Mouse (Mus musculus): ENCODE data around the gene Snn.

- TF ChIP-seq CTCF (IDR thresholded peaks at IDR 0.05; ENCODE audit: extremely low read depth, insufficient read depth, low read length), result no peak
- TF ChIP-seq POLR2A (IDR thresholded peaks at IDR 0.05; ENCODE audit: extremely low read depth, insufficient read depth, low read length), result no peak
These were observed 20.1 kb upstream of the Snn start for GRCm38 (mm10) chr16:11040603-11041002.
